Mouse (Mus musculus) CH12.LX (cell line): ENCODE measurements at regions not wholly inside any gene's neighbourhood (a gene's known extent, or its start where the extent isn't known, plus 50 kb on each side); places are given as distances from the start of the nearest gene placed in this dataset.

ENCODE experiments used
- DNase-seq: peaks from one replicate; pipeline ENCODE4 v3.0.0-alpha.2; 2013; ENCODE audit errors: extremely low read depth
- H3K27ac ChIP-seq: 2 replicates; pipeline ENCODE4 v1.5.1; 2012; ENCODE audit warnings: low read depth, mild to moderate bottlenecking, control low read depth, moderate library complexity; ENCODE audit not compliant: insufficient read depth
- H3K27me3 ChIP-seq: replicated peaks from 2 replicates; pipeline ENCODE3; 2012; ENCODE audit warnings: inconsistent platforms
- H3K36me3 ChIP-seq, 2 experiments: replicated peaks in 1 of 2; 2 replicates each; pipeline versions ENCODE3 to v1.6.1; 2012; ENCODE audit warnings: inconsistent platforms in 1 of 2, low read length in 1 of 2, mild to moderate bottlenecking in 1 of 2, mixed read lengths in 1 of 2, moderate library complexity in 1 of 2; ENCODE audit not compliant: control insufficient read depth in 1 of 2, insufficient read depth in 1 of 2
- H3K4me1 ChIP-seq, 2 experiments: 2 replicates each; pipeline ENCODE4 v1.6.1; 2012; ENCODE audit warnings: inconsistent platforms in 1 of 2, moderate library complexity in 1 of 2; ENCODE audit not compliant: insufficient read depth in 2 of 2, control insufficient read depth in 1 of 2
- H3K4me2 ChIP-seq: 2 replicates; pipeline ENCODE4 v1.6.1; 2012; ENCODE audit warnings: low read depth, mild to moderate bottlenecking, control low read depth; ENCODE audit not compliant: poor library complexity, insufficient read depth, severe bottlenecking
- H3K4me3 ChIP-seq, 3 experiments: fragments of 150-350 bp in 1 of 3; sonication (generic) in 1 of 3; replicated peaks in 1 of 3; 2 replicates each; pipeline versions ENCODE3 to v1.5.1; 2011 to 2012; ENCODE audit warnings: low read depth in 2 of 3, low read length in 2 of 3, mild to moderate bottlenecking in 2 of 3, moderate library complexity in 2 of 3, control low read depth in 1 of 3, improper control_type of control experiment in 1 of 3, inconsistent platforms in 1 of 3, mixed read lengths in 1 of 3; ENCODE audit not compliant: poor library complexity in 1 of 3
- H3K79me2 ChIP-seq: replicated peaks from 2 replicates; pipeline ENCODE4 v1.6.1; 2012; ENCODE audit warnings: mild to moderate bottlenecking, moderate library complexity; ENCODE audit not compliant: control insufficient read depth, poor library complexity, insufficient read depth, severe bottlenecking; ENCODE audit errors: extremely low read depth
- H3K9ac ChIP-seq: 2 replicates; pipeline ENCODE4 v1.6.1; 2012; ENCODE audit warnings: low read depth, mild to moderate bottlenecking, control low read depth, moderate library complexity; ENCODE audit not compliant: insufficient read depth
- H3K9me3 ChIP-seq: replicated peaks from 2 replicates; pipeline ENCODE3; 2012; ENCODE audit warnings: low read length, inconsistent platforms, mixed read lengths
- BHLHE40 ChIP-seq: IDR thresholded peaks from 2 replicates; pipeline ENCODE4 v1.6.1; 2011; ENCODE audit warnings: mild to moderate bottlenecking, low read depth, low read length, improper control_type of control experiment
- E2F4 ChIP-seq: IDR thresholded peaks from 2 replicates; pipeline ENCODE4 v1.6.1; 2011; ENCODE audit warnings: low read depth, low read length, improper control_type of control experiment; ENCODE audit not compliant: insufficient replicate concordance
- ELF1 ChIP-seq: IDR thresholded peaks from 2 replicates; pipeline ENCODE4 v1.6.1; 2014; ENCODE audit warnings: low read depth, mild to moderate bottlenecking, inconsistent platforms, low read length, improper control_type of control experiment
- EP300 ChIP-seq: IDR thresholded peaks from 2 replicates; pipeline ENCODE4 v1.6.1; 2011; ENCODE audit warnings: low read length, improper control_type of control experiment
- ETS1 ChIP-seq: conservative IDR thresholded peaks from 2 replicates; pipeline ENCODE4 v1.6.1; 2012; ENCODE audit warnings: low read depth, mild to moderate bottlenecking, inconsistent platforms, low read length, improper control_type of control experiment, moderate library complexity
- GABPA ChIP-seq: IDR thresholded peaks from 2 replicates; pipeline ENCODE4 v1.6.1; 2012; ENCODE audit warnings: low read depth, low read length, improper control_type of control experiment, inconsistent platforms; ENCODE audit not compliant: insufficient replicate concordance
- IRF4 ChIP-seq: IDR thresholded peaks from 2 replicates; pipeline ENCODE4 v1.6.1; 2014; ENCODE audit warnings: low read depth, mild to moderate bottlenecking, inconsistent platforms, low read length, improper control_type of control experiment
- KAT2A ChIP-seq: IDR thresholded peaks from 2 replicates; pipeline ENCODE4 v1.6.1; 2012; ENCODE audit warnings: low read length, improper control_type of control experiment, inconsistent platforms; ENCODE audit not compliant: insufficient replicate concordance
- MAX ChIP-seq: IDR thresholded peaks from 2 replicates; pipeline ENCODE4 v1.6.1; 2011; ENCODE audit warnings: low read length, improper control_type of control experiment
- MEF2A ChIP-seq: IDR thresholded peaks from 2 replicates; pipeline ENCODE4 v1.6.1; 2014; ENCODE audit warnings: low read depth, mild to moderate bottlenecking, inconsistent platforms, low read length, improper control_type of control experiment, borderline replicate concordance
- POLR2A ChIP-seq: IDR thresholded peaks from 2 replicates; pipeline ENCODE4 v1.6.1; 2011; ENCODE audit warnings: low read depth, mild to moderate bottlenecking, improper control_type of control experiment, low read length
- RAD21 ChIP-seq: IDR thresholded peaks from 2 replicates; pipeline ENCODE4 v1.6.1; 2011; ENCODE audit warnings: low read depth, mild to moderate bottlenecking, low read length, improper control_type of control experiment, moderate library complexity
- SMC3 ChIP-seq: IDR thresholded peaks from 2 replicates; pipeline ENCODE4 v1.6.1; 2011; ENCODE audit warnings: low read depth, low read length, improper control_type of control experiment
- TCF12 ChIP-seq: IDR thresholded peaks from 2 replicates; pipeline ENCODE4 v1.6.1; 2014; ENCODE audit warnings: low read depth, mild to moderate bottlenecking, inconsistent platforms, low read length, improper control_type of control experiment
- UBTF ChIP-seq: IDR thresholded peaks from 2 replicates; pipeline ENCODE4 v1.6.1; 2012; ENCODE audit warnings: low read depth, mild to moderate bottlenecking, inconsistent platforms, low read length, improper control_type of control experiment, moderate library complexity
- ZC3H11A ChIP-seq: IDR thresholded peaks from 2 replicates; pipeline ENCODE4 v1.6.1; 2012; ENCODE audit warnings: low read depth, mild to moderate bottlenecking, inconsistent platforms, low read length, improper control_type of control experiment
- ZKSCAN1 ChIP-seq: IDR thresholded peaks from 2 replicates; pipeline ENCODE4 v1.6.1; 2012; ENCODE audit warnings: low read depth, inconsistent platforms, low read length, improper control_type of control experiment, borderline replicate concordance
- ZMIZ1 ChIP-seq: IDR thresholded peaks from 2 replicates; pipeline ENCODE4 v1.6.1; 2012; ENCODE audit warnings: low read depth, mild to moderate bottlenecking, inconsistent platforms, low read length, improper control_type of control experiment
- dilution Hi-C: fragments of 300-500 bp; cut with MboI; formaldehyde crosslinking; loops from 2 replicates; pipeline ENCODE4 v1.14.3; 2020; ENCODE audit warnings: low sequenced_read_pairs; ENCODE audit not compliant: extremely low pct_unique_long_range_greater_than_20kb, extremely low pct_ligation_motif_present
- in situ Hi-C: fragments of 300-500 bp; cut with MboI; formaldehyde crosslinking; loops from 3 replicates; pipeline ENCODE4 v1.14.3; 2019; ENCODE audit warnings: low sequenced_read_pairs, low pct_ligation_motif_present, low pct_unique_long_range_greater_than_20kb, mixed read lengths

DNA sequence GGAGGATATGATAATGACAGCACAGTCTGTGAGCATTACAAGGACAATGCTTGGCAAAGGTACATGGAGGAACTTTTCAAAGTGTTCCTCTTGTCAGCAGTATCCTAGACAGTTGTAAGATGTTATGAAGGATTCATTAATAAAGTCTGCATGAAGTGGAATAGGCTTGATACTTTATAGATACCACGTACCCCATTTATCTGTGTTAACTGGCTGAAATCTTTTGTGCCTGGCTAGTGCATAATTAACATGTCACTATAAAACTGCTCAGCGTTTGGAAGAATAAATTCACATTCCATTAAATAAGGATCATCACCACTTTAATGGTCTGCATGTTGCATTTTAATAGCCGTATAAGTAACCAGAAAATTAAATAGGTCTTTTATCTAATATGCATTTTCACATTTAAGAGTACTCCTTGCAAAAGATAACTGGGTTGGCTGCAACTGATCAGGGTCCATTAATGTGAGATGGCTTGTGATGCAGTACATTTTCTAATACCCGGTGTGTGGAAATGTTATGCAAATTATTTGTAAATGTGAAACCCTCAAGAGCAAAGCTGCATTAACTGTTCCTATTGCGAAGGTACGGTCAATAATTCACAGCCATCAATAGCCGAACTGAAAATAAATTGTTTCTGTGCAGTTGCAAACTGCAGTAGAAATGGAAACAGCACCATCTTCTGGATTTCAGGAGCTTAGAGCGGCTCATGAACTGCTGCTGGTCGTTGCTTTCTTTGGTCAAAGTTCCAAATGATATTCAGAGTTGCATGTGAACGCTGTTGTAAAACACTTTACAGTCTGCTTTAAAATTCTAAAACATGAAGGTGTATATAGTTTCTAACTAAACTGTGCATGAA is 457.4 kb downstream of the Cdh10 start:
- no peak overlapping the region for H3K4me3 ChIP-seq
- H3K27me3 ChIP-seq, result no peaks in the 10 kb centered on the region
- no peaks in the 10 kb centered on the region for H3K36me3 ChIP-seq
- in situ Hi-C loops, result no loop called here
- H3K9me3 ChIP-seq, result peaks cover 28% of the 10 kb centered on the region
- no peak overlapping the region for H3K9ac ChIP-seq
- H3K27ac ChIP-seq, result no peak overlapping the region
- no peak for DNase-seq
- H3K4me2 ChIP-seq, result no peak overlapping the region
- H3K4me1 ChIP-seq, result no peaks in the 10 kb centered on the region
- no peaks in the 10 kb centered on the region for H3K79me2 ChIP-seq
- TF ChIP-seq MEF2A (no peak), ZKSCAN1 (no peak), GABPA (no peak), ETS1 (no peak), EP300 (no peak), ZMIZ1 (no peak), E2F4 (no peak), UBTF (no peak), SMC3 (no peak)
- dilution Hi-C loops, result no loop called here

DNA sequence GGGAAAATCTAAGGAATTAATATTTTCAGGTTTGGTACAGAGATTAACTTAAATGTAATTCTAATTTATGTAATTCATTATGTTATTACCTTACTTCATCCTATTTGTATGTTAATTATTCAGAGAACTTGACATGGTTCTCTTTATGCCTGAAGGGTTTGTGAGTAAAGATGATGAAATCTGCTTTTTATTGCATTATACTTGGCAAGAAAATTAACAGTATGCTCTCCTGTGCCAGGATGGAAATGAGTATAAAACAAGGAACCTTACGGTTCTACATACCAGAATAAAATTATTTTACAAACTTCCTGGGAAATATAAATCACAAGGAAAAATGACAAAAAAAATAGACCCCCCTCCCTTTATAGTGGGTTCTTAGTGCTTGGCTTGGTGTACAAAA is 497.6 kb downstream of the Cdh10 start:
- Histone ChIP-seq H3K27ac (no peak overlapping the region), H3K79me2 (no peaks in the 10 kb centered on the region; the same call in 1 of the 2 replicates), H3K9ac (no peak overlapping the region), H3K36me3 (no peaks in the 10 kb centered on the region), H3K4me2 (no peak overlapping the region), H3K4me1 (no peaks in the 10 kb centered on the region), H3K4me3 (no peak overlapping the region), H3K9me3 (peaks cover 46% of the 10 kb centered on the region), H3K27me3 (no peaks in the 10 kb centered on the region)
- DNase-seq, result no peak
- dilution Hi-C loops, result no loop called here
- TF ChIP-seq ZMIZ1 (no peak), ELF1 (no peak), KAT2A (no peak)
- in situ Hi-C loops, result no loop called here

DNA sequence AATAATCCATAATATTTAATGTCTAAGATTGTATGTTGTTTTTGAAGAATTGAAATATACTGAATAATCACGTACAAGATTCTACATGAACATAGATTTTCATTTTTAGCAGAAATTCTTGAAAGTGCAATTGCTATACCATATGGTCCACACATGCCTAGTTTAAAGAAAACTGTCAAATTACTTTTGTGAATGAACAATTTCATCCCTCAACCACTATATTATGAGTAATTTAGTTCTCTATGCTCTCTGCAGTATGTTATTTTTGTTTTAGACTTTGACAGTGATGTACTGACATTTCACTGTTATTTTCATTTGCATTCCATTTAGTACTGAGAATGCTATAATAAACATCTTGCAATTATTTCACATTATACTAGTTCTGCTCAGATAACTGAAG is 537.6 kb downstream of the Cdh10 start:
- Histone ChIP-seq H3K27ac (no peak overlapping the region), H3K27me3 (no peaks in the 10 kb centered on the region), H3K9ac (no peak overlapping the region), H3K4me2 (no peak overlapping the region), H3K79me2 (no peaks in the 10 kb centered on the region), H3K4me3 (no peak overlapping the region), H3K9me3 (peaks cover 28% of the 10 kb centered on the region), H3K36me3 (no peaks in the 10 kb centered on the region), H3K4me1 (no peaks in the 10 kb centered on the region)
- DNase-seq, result no peak
- in situ Hi-C loops, result no loop called here
- no peak for TF ChIP-seq ELF1
- TF ChIP-seq IRF4, result no peak
- no peak for TF ChIP-seq POLR2A
- no peak for TF ChIP-seq BHLHE40
- no peak for TF ChIP-seq ZMIZ1
- no peak for TF ChIP-seq RAD21
- no peak for TF ChIP-seq MAX
- no peak for TF ChIP-seq SMC3
- no peak for TF ChIP-seq TCF12
- TF ChIP-seq ZC3H11A, result no peak
- dilution Hi-C loops, result no loop called here
